Mouse (Mus musculus): ENCODE results near the gene Kat5.

DNA sequence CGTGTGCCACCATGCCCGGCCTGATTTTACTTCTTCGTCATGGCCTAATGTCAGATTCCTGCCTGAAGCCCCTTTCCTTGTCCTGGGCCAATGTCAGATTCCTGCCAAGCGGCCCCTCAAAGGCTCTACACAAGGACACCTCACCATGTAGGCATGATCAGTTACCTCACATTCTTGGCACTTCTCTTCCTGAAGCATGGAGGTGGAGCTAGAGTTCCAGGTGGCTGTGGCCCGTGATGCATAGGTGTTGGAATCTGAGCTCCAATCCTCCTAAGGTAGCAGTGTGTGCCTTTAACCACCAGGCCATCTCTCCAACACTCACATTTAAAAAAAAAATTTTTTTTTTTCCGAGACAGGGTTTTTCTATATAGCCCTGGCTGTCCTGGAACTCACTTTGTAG is 29.3 kb downstream of the Kat5 start:
- TF ChIP-seq TCF3 (IDR thresholded peaks at IDR 0.05; ENCODE audit: insufficient read length, low read depth) (no peak), POLR2A (IDR thresholded peaks at IDR 0.05; ENCODE audit: insufficient read length, low read depth) (no peak), TCF12 (IDR thresholded peaks at IDR 0.05; ENCODE audit: insufficient read depth, poor library complexity, severe bottlenecking) (no peak), MAX (IDR thresholded peaks at IDR 0.05; ENCODE audit: low read depth) (no peak), USF1 (IDR thresholded peaks at IDR 0.05; ENCODE audit: low read depth) (no peak), E2F4 (IDR thresholded peaks at IDR 0.05; ENCODE audit: insufficient read depth) (no peak)

Measured in myocyte (in vitro differentiated cells).